10 mouse cellular contexts compared by ENCODE assay signal in genomic region chr2:85098824-85099511, GRCm38 (mm10). TPM values are rescaled to one million over a fixed set of nuclear protein-coding genes. Genes with fewer than 3 reads are reported as not detected.
DNase-seq lines count a peak whose midpoint lies in the region; ATAC-seq and TF ChIP-seq lines count a peak whose summit lies in the region.
"Had no signal": no experiment of that assay in that cellular context is flagged by ENCODE, and none has a peak within 500 bp of the region (broad histone marks: within the 10 kb centered on the region; RNA-seq: fewer than 3 reads in every experiment).

No protein-coding gene starts in this region.

- H3K4me2 ChIP-seq in heart, embryonic 14.5 days (ENCODE audit: low read length) = peak overlapping the region; percentile 16; the same call in 1 of the 2 replicates
- H3K4me2 ChIP-seq: embryonic facial prominence, embryonic 12.5 days; midbrain, embryonic 12.5 days had no signal

- H3K9ac ChIP-seq in heart, embryonic 14.5 days (ENCODE audit: low read length) = no peak overlapping the region
- H3K9ac ChIP-seq in liver, adult 2 months (ENCODE audit: low read depth, low read length) = no peak overlapping the region
- H3K9ac ChIP-seq: embryonic facial prominence, embryonic 12.5 days; midbrain, embryonic 12.5 days had no signal

- peak overlapping the region; percentile 70 to 90 for H3K27ac ChIP-seq in heart, embryonic 14.5 days (replicated peaks in 1 of 2; ENCODE audit: control insufficient read depth in 1 of 2, insufficient read depth in 1 of 2, low read depth in 2 of 2, low read length in 2 of 2)
- H3K27ac ChIP-seq in liver, adult 2 months (replicated peaks; ENCODE audit: insufficient read depth, low read depth, low read length) = peak overlapping the region; percentile 36
- H3K27ac ChIP-seq: embryonic facial prominence, embryonic 12.5 days; midbrain, embryonic 12.5 days had no signal

- H3K79me2 ChIP-seq in liver, adult 2 months (ENCODE audit: control insufficient read depth, insufficient read depth, low read length) = no peaks in the 10 kb centered on the region

- TF ChIP-seq CTCF in liver, adult 2 months (IDR thresholded peaks at IDR 0.05; ENCODE audit: low read depth, low read length) = no peak

- no peaks in the 10 kb centered on the region for H3K36me3 ChIP-seq in heart, embryonic 14.5 days (ENCODE audit: control insufficient read depth, insufficient read depth, low read length)
- H3K36me3 ChIP-seq in liver, adult 2 months (ENCODE audit: control insufficient read depth, insufficient read depth, low read length) = no peaks in the 10 kb centered on the region
- H3K36me3 ChIP-seq: embryonic facial prominence, embryonic 12.5 days; midbrain, embryonic 12.5 days had no signal

- peak; percentile 6 to 18 for DNase-seq in spleen, adult 18-20 months
- DNase-seq in spleen, adult 12 weeks (ENCODE audit: low spot score) = no peak
- peak; percentile 30 for DNase-seq in liver, adult 2 months (ENCODE audit: extremely low read depth, low read depth, low spot score)
- DNase-seq in spleen, postnatal 36 days (ENCODE audit: low spot score in 2 of 2) = peak; percentile 18 to 25
- no peak for DNase-seq in retina, embryonic 14.5 days (ENCODE audit: low spot score)

- peaks cover 5% of the 10 kb centered on the region; the same call in 1 of the 2 replicates for H3K9me3 ChIP-seq in heart, embryonic 14.5 days (ENCODE audit: control insufficient read depth, low read length)

- no peak overlapping the region for H3K4me3 ChIP-seq in heart, embryonic 14.5 days (ENCODE audit: control insufficient read depth in 1 of 2, insufficient read depth in 1 of 2, low read depth in 1 of 2, low read length in 2 of 2)
- H3K4me3 ChIP-seq in liver, adult 2 months (ENCODE audit: insufficient read depth, low read depth, low read length) = no peak overlapping the region
- H3K4me3 ChIP-seq: embryonic facial prominence, embryonic 12.5 days; midbrain, embryonic 12.5 days had no signal

- 38% methylated on average over 7 of the region's 7 CpGs for WGBS in heart, embryonic 14.5 days
- 65% methylated on average over 7 of the region's 7 CpGs for WGBS in liver, adult 2 months

- ATAC-seq in heart, embryonic 14.5 days (ENCODE audit: insufficient number of reproducible peaks, insufficient read depth, low FRiP score, low read depth) = peak; percentile 86
- no peak for ATAC-seq in frontal cortex, adult (ENCODE audit: low TSS enrichment)
- no peak for ATAC-seq in granulocyte monocyte progenitor cell, adult 5-6 weeks (replicated peaks; ENCODE audit: poor library complexity, severe bottlenecking)

- TF ChIP-seq POLR2A in liver, adult 2 months (IDR thresholded peaks at IDR 0.05; ENCODE audit: extremely low read depth, insufficient read depth, low read length) = no peak

- H3K4me1 ChIP-seq in heart, embryonic 14.5 days (ENCODE audit: control insufficient read depth in 2 of 2, insufficient read depth in 2 of 2, low read length in 2 of 2) = peaks cover 7 to 12% of the 10 kb centered on the region in 2 experiments
- H3K4me1 ChIP-seq in liver, adult 2 months (ENCODE audit: control insufficient read depth, insufficient read depth, low read length) = peaks cover 8% of the 10 kb centered on the region
- H3K4me1 ChIP-seq: embryonic facial prominence, embryonic 12.5 days; midbrain, embryonic 12.5 days had no signal

- no peaks in the 10 kb centered on the region for H3K27me3 ChIP-seq in heart, embryonic 14.5 days (ENCODE audit: control insufficient read depth, insufficient read depth, low read length)
- no peaks in the 10 kb centered on the region for H3K27me3 ChIP-seq in liver, adult 2 months (ENCODE audit: control insufficient read depth, insufficient read depth, low read length)
- H3K27me3 ChIP-seq: embryonic facial prominence, embryonic 12.5 days; midbrain, embryonic 12.5 days had no signal

RNA-seq across cellular contexts. Expression of gene Aplnr, which starts 37.1 kb away (rescaled TPM):
- polyA plus RNA-seq in heart, embryonic 14.5 days (2014; fragmentation: Nextera tagmentation; extraction: Ambion mirVana) = 26.2 and 26.8 TPM in 2 replicates
- total RNA-seq in liver, adult 2 months (2014; rRNA removed) = 0.07 and 0.09 TPM in 2 replicates
- 0.04 and 0.06 TPM in 2 replicates for polyA plus RNA-seq in liver, adult 2 months (2012; rRNA removed)
- total RNA-seq in granulocyte monocyte progenitor cell, adult 5-6 weeks (2014; fragmentation: Nextera tagmentation) = 0.41 TPM in 1 of 2 replicates, not detected in the other
- total RNA-seq in granulocyte monocyte progenitor cell, adult 5-6 weeks (2017) = not detected in 2 replicates

RNA-seq across cellular contexts. Expression of gene Tnks1bp1, which starts 51.1 kb away (rescaled TPM):
- 7.3 and 7.7 TPM in 2 replicates for polyA plus RNA-seq in heart, embryonic 14.5 days (2014; fragmentation: Nextera tagmentation; extraction: Ambion mirVana)
- total RNA-seq in liver, adult 2 months (2014; rRNA removed) = 13.2 and 15.0 TPM in 2 replicates
- polyA plus RNA-seq in liver, adult 2 months (2012; rRNA removed) = 12.3 and 13.4 TPM in 2 replicates
- total RNA-seq in granulocyte monocyte progenitor cell, adult 5-6 weeks (2014; fragmentation: Nextera tagmentation) = 0.47 and 1.4 TPM in 2 replicates
- 2.2 and 4.9 TPM in 2 replicates for total RNA-seq in granulocyte monocyte progenitor cell, adult 5-6 weeks (2017)

Comparison
In these comparisons a context has a peak if more than half of its experiments do, and no peak if none do; other contexts are left out.
1. DNase-seq: peak in spleen, adult 18-20 months (2 of 2), liver, adult 2 months (single experiment) and spleen, postnatal 36 days (2 of 2); none in spleen, adult 12 weeks (single experiment) and retina, embryonic 14.5 days (single experiment).